Mouse (Mus musculus) myocyte (in vitro differentiated cells): ENCODE results near the gene Mrpl53. TPM values are rescaled to one million over a fixed set of nuclear protein-coding genes. Genes with fewer than 3 reads are reported as not detected.

Experiments used
- H3K27me3 ChIP-seq: one replicate; pipeline ENCODE4 v1.6.1; 2011; ENCODE audit not compliant: control insufficient read depth, insufficient read depth, insufficient read length
- H3K36me3 ChIP-seq: one replicate; pipeline ENCODE4 v1.6.1; 2011; ENCODE audit not compliant: control insufficient read depth, insufficient read depth
- H3K4me2 ChIP-seq: one replicate; pipeline ENCODE4 v1.6.1; 2011; ENCODE audit warnings: low read depth, control low read depth
- H3K4me3 ChIP-seq: one replicate; pipeline ENCODE4 v1.5.1; 2011; ENCODE audit warnings: mild to moderate bottlenecking, control low read depth, moderate library complexity
- H3K79me2 ChIP-seq: one replicate; pipeline ENCODE4 v1.6.1; 2011; ENCODE audit not compliant: control insufficient read depth, insufficient read depth
- H3ac ChIP-seq: one replicate; pipeline ENCODE4 v1.6.1; 2011; ENCODE audit not compliant: control insufficient read depth, insufficient read length
- CEBPB ChIP-seq: IDR thresholded peaks from 2 replicates; pipeline ENCODE4 v1.6.1; 2011; ENCODE audit warnings: mild to moderate bottlenecking, moderate library complexity; ENCODE audit not compliant: poor library complexity, insufficient read depth, severe bottlenecking
- E2F4 ChIP-seq: IDR thresholded peaks from one replicate; pipeline ENCODE4 v1.6.1; 2011; ENCODE audit warnings: mild to moderate bottlenecking, control low read depth, moderate library complexity; ENCODE audit not compliant: insufficient read depth
- MAX ChIP-seq: IDR thresholded peaks from one replicate; pipeline ENCODE4 v1.6.1; 2011; ENCODE audit warnings: low read depth, mild to moderate bottlenecking, control low read depth
- MYOD1 ChIP-seq, 3 experiments: IDR thresholded peaks; one replicate each; pipeline ENCODE4 v1.6.1; 2011; ENCODE audit warnings: control low read depth in 2 of 3, low read depth in 2 of 3, mild to moderate bottlenecking in 2 of 3, moderate library complexity in 1 of 3; ENCODE audit not compliant: insufficient read length in 2 of 3, control insufficient read depth in 1 of 3
- MYOG ChIP-seq, 3 experiments: IDR thresholded peaks; one replicate each; pipeline ENCODE4 v1.6.1; 2011; ENCODE audit warnings: control low read depth in 2 of 3, low read depth in 2 of 3, mild to moderate bottlenecking in 2 of 3; ENCODE audit not compliant: insufficient read length in 2 of 3, control insufficient read depth in 1 of 3, insufficient read depth in 1 of 3
- POLR2A ChIP-seq: IDR thresholded peaks from one replicate; pipeline ENCODE4 v1.6.1; 2011; ENCODE audit warnings: low read depth, mild to moderate bottlenecking, control low read depth, moderate library complexity; ENCODE audit not compliant: insufficient read length
- POLR2AphosphoS2 ChIP-seq: IDR thresholded peaks from one replicate; pipeline ENCODE4 v1.6.1; 2011; ENCODE audit warnings: low read depth, control low read depth; ENCODE audit not compliant: insufficient read length
- REST ChIP-seq: IDR thresholded peaks from one replicate; pipeline ENCODE4 v1.6.1; 2011; ENCODE audit warnings: mild to moderate bottlenecking, control low read depth, moderate library complexity; ENCODE audit not compliant: insufficient read depth, insufficient read length
- SRF ChIP-seq: IDR thresholded peaks from one replicate; pipeline ENCODE4 v1.6.1; 2011; ENCODE audit warnings: low read depth; ENCODE audit not compliant: control insufficient read depth, insufficient read length
- TCF12 ChIP-seq: IDR thresholded peaks from one replicate; pipeline ENCODE4 v1.6.1; 2011; ENCODE audit warnings: mild to moderate bottlenecking, control low read depth; ENCODE audit not compliant: poor library complexity, insufficient read depth, severe bottlenecking
- TCF3 ChIP-seq: IDR thresholded peaks from one replicate; pipeline ENCODE4 v1.6.1; 2011; ENCODE audit warnings: low read depth, control low read depth; ENCODE audit not compliant: insufficient read length
- USF1 ChIP-seq: IDR thresholded peaks from one replicate; pipeline ENCODE4 v1.6.1; 2011; ENCODE audit warnings: low read depth, mild to moderate bottlenecking, control low read depth, moderate library complexity
- polyA plus RNA-seq: library from polyadenylated mRNA; unstranded; fragments of >200 nt; fragmentation: generic; extraction: Trizol; gene quantifications from one replicate; pipeline ENCODE4 v1.2.1, GENCODE M21; 2012; ENCODE audit warnings: missing spikeins

Gene Mrpl53
- polyA plus RNA-seq, 1 experiment: 177 TPM

- Histone ChIP-seq H3K4me3 (peak overlapping the region; percentile 88), H3K79me2 (peaks cover 42% of the 10 kb centered on the region), H3ac (peak overlapping the region; percentile 52), H3K4me2 (peak overlapping the region; percentile 84), H3K27me3 (no peaks in the 10 kb centered on the region), H3K36me3 (no peaks in the 10 kb centered on the region)
- TF ChIP-seq POLR2A (peak; percentile 54), TCF3 (no peak)
These were observed 28.2 kb downstream of the Mrpl53 start for GRCm38 (mm10) chr6:83136881-83137575.

GRCm38 (mm10) chr6:83137576-83137950 is 28.7 kb downstream of the Mrpl53 start:
- peak; percentile 51 to 85 (median 67) for TF ChIP-seq MYOG (IDR thresholded peaks at IDR 0.05; ENCODE audit: control insufficient read depth in 1 of 3, insufficient read depth in 1 of 3, insufficient read length in 2 of 3, low read depth in 2 of 3)
- TF ChIP-seq MYOD1 (IDR thresholded peaks at IDR 0.05; ENCODE audit: control insufficient read depth in 1 of 3, insufficient read length in 2 of 3, low read depth in 2 of 3): peak; percentile 72 to 99 (median 99)
- TF ChIP-seq POLR2AphosphoS2: peak; percentile 89
- TF ChIP-seq SRF: no peak
- peak; percentile 75 for TF ChIP-seq POLR2A
- no peak for TF ChIP-seq USF1
- no peak for TF ChIP-seq REST
- peak; percentile 90 for TF ChIP-seq TCF12
- peak; percentile 95 for TF ChIP-seq TCF3
- TF ChIP-seq E2F4: no peak
- TF ChIP-seq MAX: no peak
- no peak for TF ChIP-seq CEBPB
- H3K36me3 ChIP-seq: no peaks in the 10 kb centered on the region
- peak overlapping the region; percentile 88 for H3K4me3 ChIP-seq
- peak overlapping the region; percentile 84 for H3K4me2 ChIP-seq
- H3K79me2 ChIP-seq: peaks cover 42% of the 10 kb centered on the region
- H3K27me3 ChIP-seq: no peaks in the 10 kb centered on the region
- peak overlapping the region; percentile 52 for H3ac ChIP-seq

GRCm38 (mm10) chr6:83138056-83138455 is 29.2 kb downstream of the Mrpl53 start:
- Histone ChIP-seq H3K4me3 (peak overlapping the region; percentile 88), H3K36me3 (no peaks in the 10 kb centered on the region), H3ac (peak overlapping the region; percentile 52), H3K27me3 (no peaks in the 10 kb centered on the region), H3K79me2 (peaks cover 45% of the 10 kb centered on the region), H3K4me2 (peak overlapping the region; percentile 84)
- TF ChIP-seq CEBPB: no peak
- TF ChIP-seq POLR2AphosphoS2: peak; percentile 48
- TF ChIP-seq MYOD1 (IDR thresholded peaks at IDR 0.05; ENCODE audit: control insufficient read depth in 1 of 3, insufficient read length in 2 of 3, low read depth in 2 of 3): peak in 1 of 3 experiments; percentile 13

- Histone ChIP-seq H3ac (no peak overlapping the region), H3K27me3 (no peaks in the 10 kb centered on the region), H3K4me3 (no peak overlapping the region), H3K4me2 (no peak overlapping the region), H3K36me3 (no peaks in the 10 kb centered on the region), H3K79me2 (peaks cover 55% of the 10 kb centered on the region)
- no peak for TF ChIP-seq REST
- no peak for TF ChIP-seq TCF3
- no peak for TF ChIP-seq MYOD1 (IDR thresholded peaks at IDR 0.05; ENCODE audit: control insufficient read depth in 1 of 3, insufficient read length in 2 of 3, low read depth in 2 of 3)
- no peak for TF ChIP-seq MYOG (IDR thresholded peaks at IDR 0.05; ENCODE audit: control insufficient read depth in 1 of 3, insufficient read depth in 1 of 3, insufficient read length in 2 of 3, low read depth in 2 of 3)
- no peak for TF ChIP-seq POLR2A
- TF ChIP-seq TCF12: no peak
- TF ChIP-seq E2F4: no peak
- TF ChIP-seq POLR2AphosphoS2: no peak
- TF ChIP-seq USF1: no peak
- TF ChIP-seq SRF: no peak
- no peak for TF ChIP-seq CEBPB
These were observed 31.2 kb downstream of the Mrpl53 start for GRCm38 (mm10) chr6:83140044-83140443.

- peaks cover under 1% of the 10 kb centered on the region for H3K36me3 ChIP-seq
- H3ac ChIP-seq: no peak overlapping the region
- H3K27me3 ChIP-seq: no peaks in the 10 kb centered on the region
- peaks cover 52% of the 10 kb centered on the region for H3K79me2 ChIP-seq
- no peak for TF ChIP-seq CEBPB
- TF ChIP-seq POLR2AphosphoS2: peak; percentile 11
- peak overlapping the region; percentile 72 for H3K4me2 ChIP-seq
- H3K4me3 ChIP-seq: peak overlapping the region; percentile 17
These were observed 32.8 kb downstream of the Mrpl53 start for GRCm38 (mm10) chr6:83141636-83142035.
